Mouse (Mus musculus): ENCODE measurements around the gene Olfr1328.
"Not testable (repeated sequence)": the region's sequence is repeated elsewhere in the genome, so short reads cannot be mapped to it uniquely, and the experiment has no call there.

The Olfr1328 gene

DNA sequence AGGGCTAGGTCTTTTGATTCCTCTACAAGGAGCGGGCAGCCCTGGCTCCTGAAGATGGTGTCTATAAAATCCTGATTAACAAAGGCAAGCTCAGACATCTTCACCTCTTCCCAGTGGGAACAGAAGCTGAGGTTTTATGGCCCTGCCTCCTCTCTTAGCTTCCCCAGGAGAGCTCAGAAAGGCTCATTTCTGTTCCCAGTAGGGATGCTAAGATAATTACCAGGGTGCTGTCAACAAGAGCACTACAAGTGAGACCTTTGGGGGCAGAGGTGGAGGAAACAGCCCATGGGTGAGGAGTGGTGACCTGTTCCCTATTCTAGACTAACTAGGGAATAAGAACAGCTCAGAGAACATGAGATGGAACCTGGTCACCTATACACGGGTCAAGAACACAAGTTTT lies at the start of gene Olfr1328:
TSS of gene Olfr1328 (minus strand) at position 101 of the 400 bp plus-strand sequence.
- DNase-seq (ENCODE audit: extremely low read depth, low read depth, low spot score) = no peak

DNA sequence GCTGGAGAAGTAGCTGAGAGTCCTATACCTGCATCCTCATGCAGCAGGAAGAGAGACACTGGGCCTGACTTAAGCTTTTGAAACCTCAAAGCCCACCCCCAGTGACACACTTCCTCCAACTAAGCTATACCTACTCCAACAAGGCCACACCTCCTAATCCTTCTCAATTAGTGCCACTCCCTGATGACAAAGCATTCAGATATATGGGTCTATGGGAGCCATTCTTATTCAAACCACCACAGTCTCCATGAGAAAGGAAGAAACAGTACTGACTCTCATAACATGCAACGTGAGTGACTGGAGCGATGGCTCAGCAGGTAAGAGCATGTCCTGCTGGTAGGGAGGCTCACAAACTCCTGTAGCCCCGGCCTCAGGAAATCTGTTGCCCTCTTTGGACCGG lies 46.9 kb upstream of the Olfr1328 start:
- DNase-seq (ENCODE audit: extremely low read depth, low read depth, low spot score) = no peak

DNA sequence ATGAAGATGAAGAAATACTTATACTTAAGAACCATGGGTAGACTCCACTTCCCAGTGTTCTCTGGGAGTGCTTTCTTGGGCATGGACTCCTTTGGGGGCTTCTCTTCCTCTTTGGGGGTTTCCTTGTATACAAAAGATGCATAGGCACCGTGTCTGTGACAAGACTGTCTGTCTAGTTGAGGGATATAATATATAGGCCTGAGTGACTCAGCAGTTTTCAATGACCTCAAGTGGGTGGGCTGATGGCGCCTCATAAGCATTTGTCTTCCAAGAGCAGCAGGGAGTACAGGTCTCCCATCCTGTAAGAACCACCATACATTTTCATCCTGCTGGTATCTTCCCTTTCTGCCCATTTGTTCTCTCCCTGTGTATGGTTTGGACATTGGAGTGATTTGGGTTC lies 34.9 kb upstream of the Olfr1328 start:
- no peak for DNase-seq (ENCODE audit: extremely low read depth, low read depth, low spot score)

DNA sequence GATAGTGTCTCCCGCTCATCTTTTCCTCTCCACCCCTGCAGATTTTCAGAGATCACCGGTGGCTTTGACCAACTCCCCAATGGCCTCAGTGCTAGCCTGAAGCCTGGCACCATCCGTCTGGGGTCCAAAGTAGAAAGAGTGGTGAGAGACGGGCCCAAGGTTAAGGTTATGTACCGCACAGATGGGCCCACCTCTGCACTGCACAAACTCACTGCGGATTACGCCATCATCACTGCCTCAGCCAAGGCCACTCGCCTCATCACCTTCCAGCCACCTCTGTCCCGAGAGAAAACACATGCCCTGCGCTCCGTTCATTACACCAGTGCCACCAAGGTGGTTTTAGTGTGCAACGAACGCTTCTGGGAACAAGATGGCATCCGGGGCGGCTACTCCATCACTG lies 29.3 kb upstream of the Olfr1328 start:
- no peak for DNase-seq (ENCODE audit: extremely low read depth, low read depth, low spot score)

DNA sequence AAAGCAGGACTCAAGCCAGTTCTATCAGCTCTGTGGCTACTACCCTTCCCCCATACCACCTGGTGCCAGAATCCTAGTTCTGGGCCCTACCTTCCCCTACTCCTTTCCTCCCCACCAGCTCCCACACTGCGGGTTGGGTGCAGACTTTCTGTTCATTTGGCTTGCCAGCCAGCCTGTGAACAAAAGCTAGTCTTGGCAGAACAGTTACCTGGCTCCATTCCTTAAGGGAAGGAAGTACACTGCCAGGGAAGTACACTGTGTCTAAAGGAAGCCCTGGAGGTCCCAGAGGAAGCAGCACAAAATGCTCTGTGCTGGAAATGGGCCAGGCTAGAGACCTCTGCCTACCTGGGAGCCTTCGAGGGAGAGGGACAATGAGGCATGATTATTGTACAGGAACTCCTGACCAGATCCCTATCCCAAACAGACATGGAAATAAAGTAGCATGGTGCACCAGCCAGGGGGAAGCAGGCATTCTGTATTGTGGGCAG lies 22.8 kb upstream of the Olfr1328 start, which contains the start of gene Lao1:
TSS of gene Lao1 (plus strand) at position 438 of the 488 bp plus-strand sequence.
- no peak for DNase-seq (ENCODE audit: extremely low read depth, low read depth, low spot score)

DNA sequence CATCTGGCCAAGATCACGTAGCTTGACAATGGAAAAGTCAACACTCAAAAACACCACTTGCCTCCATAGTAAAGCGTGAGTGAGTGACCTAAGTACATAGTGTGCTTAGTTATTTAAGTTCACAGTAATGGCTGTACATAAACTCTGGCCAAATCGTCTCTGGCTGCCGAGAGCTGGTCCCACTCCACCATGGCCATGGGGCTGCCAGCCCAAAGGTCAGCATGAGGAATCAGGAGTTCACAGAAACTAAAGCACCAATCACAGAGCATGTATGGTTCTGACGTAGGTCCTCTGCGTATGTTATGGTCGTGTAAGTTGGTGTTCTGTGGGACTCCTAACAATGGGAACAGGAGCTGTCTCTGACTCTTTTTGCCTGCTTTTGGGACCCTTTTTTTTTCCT lies 20.4 kb upstream of the Olfr1328 start:
- DNase-seq (ENCODE audit: extremely low read depth, low read depth, low spot score) = no peak

DNA sequence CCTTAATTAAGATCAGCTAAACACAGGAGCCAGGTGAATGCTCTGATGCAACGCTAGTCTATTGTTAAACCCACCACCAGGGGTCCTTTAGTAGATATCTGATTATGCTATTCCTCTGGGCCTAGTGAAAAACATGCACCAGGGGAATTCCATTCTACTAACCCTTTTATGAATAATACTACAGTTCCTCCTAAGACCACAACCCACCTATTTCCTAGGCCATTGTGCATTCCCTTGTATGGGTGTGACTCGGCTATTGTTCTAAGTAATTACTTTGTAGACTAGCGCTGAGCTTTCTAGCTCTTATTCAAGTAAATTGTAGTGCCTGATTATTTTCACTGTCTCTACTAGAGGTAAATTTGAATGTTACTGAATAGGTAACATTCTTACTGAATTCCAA lies 7.1 kb downstream of the Olfr1328 start:
- DNase-seq (ENCODE audit: extremely low read depth, low read depth, low spot score) = not testable (repeated sequence)

DNA sequence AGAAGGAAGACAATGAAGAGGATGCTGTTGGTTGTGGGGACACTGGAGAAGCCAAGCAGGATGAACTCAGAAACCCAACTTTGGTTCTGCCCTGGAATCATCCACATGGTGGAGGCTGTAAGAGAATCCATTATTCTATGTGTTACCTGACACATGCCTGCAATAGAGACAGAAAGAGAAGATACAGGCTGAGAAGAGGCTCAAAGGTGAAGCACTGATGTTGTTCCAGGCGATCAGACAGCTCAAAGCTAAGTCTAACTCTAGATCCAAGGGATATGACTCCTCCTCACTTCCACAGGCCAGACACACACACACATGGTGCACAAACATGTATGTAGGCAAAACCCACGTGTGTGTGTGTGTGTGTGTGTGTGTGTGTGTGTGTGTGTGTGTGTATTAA lies 21.0 kb downstream of the Olfr1328 start, which contains the start of gene Olfr1329:
TSS of gene Olfr1329 (minus strand) at position 101 of the 400 bp plus-strand sequence.
- DNase-seq (ENCODE audit: extremely low read depth, low read depth, low spot score) = not testable (repeated sequence)

DNA sequence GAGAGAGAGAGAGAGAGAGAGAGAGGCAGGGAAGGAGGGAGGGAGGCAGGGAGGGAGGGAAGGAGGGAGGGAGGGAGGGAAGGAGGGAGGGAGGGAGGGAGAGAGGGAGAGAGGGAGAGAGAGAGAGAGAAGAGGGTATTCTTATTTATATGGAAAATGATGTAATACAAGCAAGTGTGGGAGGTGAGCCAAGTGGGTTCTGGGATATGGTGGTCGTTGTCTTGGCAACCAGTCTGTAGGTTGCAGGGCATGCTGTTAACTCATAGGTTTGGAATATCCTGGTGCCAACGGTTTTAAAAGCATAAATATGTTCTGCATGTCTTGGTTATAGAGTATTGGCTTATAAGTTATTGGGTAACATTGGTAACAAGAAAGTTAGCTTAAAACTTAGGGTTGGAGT lies 36.4 kb downstream of the Olfr1328 start:
- no peak for DNase-seq (ENCODE audit: extremely low read depth, low read depth, low spot score)

DNA sequence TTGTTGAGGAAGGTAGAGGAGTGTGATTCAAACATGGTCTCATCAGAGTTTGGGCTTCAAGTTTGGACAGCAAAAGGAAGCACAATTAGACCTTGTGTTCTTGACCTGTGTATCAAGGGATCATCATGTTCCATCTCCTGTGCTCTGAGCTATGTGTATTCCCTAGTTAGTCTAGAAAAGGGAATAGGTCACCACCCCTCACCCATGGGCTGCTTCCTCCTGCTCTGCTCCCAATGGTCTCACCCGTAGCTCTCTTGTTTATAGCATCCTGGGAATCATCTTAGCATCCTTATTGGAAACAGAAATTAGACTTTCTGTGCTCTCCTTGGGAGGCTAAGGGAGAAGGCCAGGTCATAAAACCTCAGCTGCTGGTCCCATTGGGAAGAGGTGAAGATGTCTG lies 50.1 kb downstream of the Olfr1328 start, which contains the start of gene Olfr1330:
TSS of gene Olfr1330 (plus strand) at position 301 of the 400 bp plus-strand sequence.
- DNase-seq (ENCODE audit: extremely low read depth, low read depth, low spot score) = no peak
